In the genomic region with DNA sequence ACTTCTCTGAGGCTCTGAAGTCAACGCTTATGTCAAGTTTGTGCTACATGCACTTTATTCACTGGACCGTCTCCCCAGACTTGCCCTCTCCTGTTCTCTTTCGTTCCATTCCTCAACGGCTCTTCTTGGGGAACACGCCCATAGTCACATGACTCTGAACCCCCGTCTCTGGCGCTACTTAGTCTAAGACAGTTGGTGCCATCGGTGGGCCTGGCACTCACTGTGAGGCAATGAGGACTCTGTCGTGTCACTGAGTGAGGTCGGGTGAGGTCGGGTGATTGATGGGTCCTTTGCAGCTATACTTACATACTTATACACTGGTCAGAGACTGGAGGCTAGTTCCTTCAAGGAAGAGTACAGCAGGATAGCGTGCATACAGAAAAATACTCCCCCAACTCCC, we compare ENCODE assay signal across 25 mouse cellular contexts. TPM values are rescaled to one million over a fixed set of nuclear protein-coding genes. Genes with fewer than 3 reads are reported as not detected.
DNase-seq lines count a peak whose midpoint lies in the region; ATAC-seq and TF ChIP-seq lines count a peak whose summit lies in the region.
"Had no signal": no experiment of that assay in that cellular context is flagged by ENCODE, and none has a peak within 500 bp of the region (broad histone marks: within the 10 kb centered on the region; RNA-seq: fewer than 3 reads in every experiment).

No protein-coding gene starts in this region.

- TF ChIP-seq CTCF in intestine, postnatal 0 days (IDR thresholded peaks at IDR 0.05; ENCODE audit: low read depth) = no peak

- H3K9ac ChIP-seq in heart, embryonic 11.5 days (ENCODE audit: low read depth, low read length) = no peak overlapping the region
- 0 out of 2 replicates have a peak overlapping the region, but pooled peaks have one; percentile 13 for H3K9ac ChIP-seq in liver, embryonic 13.5 days
- H3K9ac ChIP-seq in liver, embryonic 12.5 days = no peak overlapping the region
- no peak overlapping the region; the same call in 1 of the 2 replicates for H3K9ac ChIP-seq in intestine, postnatal 0 days (ENCODE audit: low read depth, low read length)
- no peak overlapping the region for H3K9ac ChIP-seq in midbrain, embryonic 11.5 days (ENCODE audit: low read length)
- H3K9ac ChIP-seq: forebrain, embryonic 15.5 days; hindbrain, embryonic 15.5 days; neural tube, embryonic 12.5 days; stomach, embryonic 15.5 days had no signal

- 0 out of 2 replicates have a peak, but pooled peaks have one; percentile 20 for ATAC-seq in heart, embryonic 11.5 days (replicated peaks; ENCODE audit: insufficient number of reproducible peaks, low FRiP score, low TSS enrichment)
- ATAC-seq in liver, embryonic 13.5 days (ENCODE audit: low read depth) = no peak
- no peak for ATAC-seq in liver, embryonic 12.5 days
- peak; percentile 50 for ATAC-seq in intestine, postnatal 0 days
- no peak for ATAC-seq in midbrain, embryonic 11.5 days (ENCODE audit: low FRiP score)
- ATAC-seq: activated CD4-positive, CD25-positive, alpha-beta regulatory T cell, adult 4 months; forebrain, embryonic 15.5 days had no signal

- H3K9me3 ChIP-seq in heart, embryonic 11.5 days (replicated peaks; ENCODE audit: control insufficient read depth, low read length) = no peaks in the 10 kb centered on the region
- no peaks in the 10 kb centered on the region for H3K9me3 ChIP-seq in liver, embryonic 13.5 days (replicated peaks)
- no peaks in the 10 kb centered on the region for H3K9me3 ChIP-seq in liver, embryonic 12.5 days (replicated peaks)
- H3K9me3 ChIP-seq in intestine, postnatal 0 days (ENCODE audit: control insufficient read depth) = no peaks in the 10 kb centered on the region
- no peaks in the 10 kb centered on the region for H3K9me3 ChIP-seq in midbrain, embryonic 11.5 days (ENCODE audit: control insufficient read depth, low read length)
- H3K9me3 ChIP-seq: embryonic facial prominence, embryonic 10.5 days; forebrain, embryonic 15.5 days; hindbrain, embryonic 15.5 days; neural tube, embryonic 12.5 days; stomach, embryonic 15.5 days had no signal

- H3K27me3 ChIP-seq in heart, embryonic 11.5 days (ENCODE audit: control insufficient read depth, insufficient read depth, low read length) = no peaks in the 10 kb centered on the region
- no peaks in the 10 kb centered on the region for H3K27me3 ChIP-seq in liver, embryonic 13.5 days
- no peaks in the 10 kb centered on the region for H3K27me3 ChIP-seq in liver, embryonic 12.5 days (replicated peaks)
- H3K27me3 ChIP-seq in intestine, postnatal 0 days (replicated peaks; ENCODE audit: control insufficient read depth, insufficient read depth, low read length) = no peaks in the 10 kb centered on the region
- H3K27me3 ChIP-seq in midbrain, embryonic 11.5 days (ENCODE audit: control insufficient read depth, insufficient read depth, low read length) = no peaks in the 10 kb centered on the region
- H3K27me3 ChIP-seq: forebrain, embryonic 15.5 days; hindbrain, embryonic 15.5 days; neural tube, embryonic 12.5 days; stomach, embryonic 15.5 days had no signal

- peaks cover 30% of the 10 kb centered on the region for H3K36me3 ChIP-seq in heart, embryonic 11.5 days (ENCODE audit: control insufficient read depth, insufficient read depth, low read length)
- peaks cover 33% of the 10 kb centered on the region for H3K36me3 ChIP-seq in liver, embryonic 13.5 days
- H3K36me3 ChIP-seq in liver, embryonic 12.5 days = peaks cover 34% of the 10 kb centered on the region
- peaks cover 32% of the 10 kb centered on the region for H3K36me3 ChIP-seq in intestine, postnatal 0 days (ENCODE audit: control insufficient read depth, insufficient read depth)
- H3K36me3 ChIP-seq in midbrain, embryonic 11.5 days (ENCODE audit: control insufficient read depth, insufficient read depth, low read length) = peaks cover 13% of the 10 kb centered on the region

- H3K4me1 ChIP-seq in heart, embryonic 11.5 days (ENCODE audit: control insufficient read depth, insufficient read depth, low read length) = no peaks in the 10 kb centered on the region
- no peaks in the 10 kb centered on the region; the same call in 1 of the 2 replicates for H3K4me1 ChIP-seq in liver, embryonic 13.5 days (replicated peaks)
- H3K4me1 ChIP-seq in liver, embryonic 12.5 days = peaks cover 6% of the 10 kb centered on the region; the same call in 1 of the 2 replicates
- peaks cover 5% of the 10 kb centered on the region; the same call in 1 of the 2 replicates for H3K4me1 ChIP-seq in intestine, postnatal 0 days (replicated peaks; ENCODE audit: control insufficient read depth, insufficient read depth, low read length)
- H3K4me1 ChIP-seq in midbrain, embryonic 11.5 days (ENCODE audit: control insufficient read depth, insufficient read depth, low read length) = no peaks in the 10 kb centered on the region
- H3K4me1 ChIP-seq: embryonic facial prominence, embryonic 10.5 days; forebrain, embryonic 15.5 days; hindbrain, embryonic 15.5 days; neural tube, embryonic 12.5 days; stomach, embryonic 15.5 days had no signal

- H3K4me3 ChIP-seq in heart, embryonic 11.5 days (ENCODE audit: low read depth, low read length) = no peak overlapping the region
- H3K4me3 ChIP-seq in liver, embryonic 13.5 days (replicated peaks) = no peak overlapping the region
- H3K4me3 ChIP-seq in liver, embryonic 12.5 days = no peak overlapping the region
- no peak overlapping the region for H3K4me3 ChIP-seq in intestine, postnatal 0 days (ENCODE audit: low read depth, low read length)
- no peak overlapping the region for H3K4me3 ChIP-seq in midbrain, embryonic 11.5 days (ENCODE audit: low read depth, low read length)
- H3K4me3 ChIP-seq: embryonic facial prominence, embryonic 10.5 days; forebrain, embryonic 15.5 days; heart, adult 2 months; hindbrain, embryonic 15.5 days; neural tube, embryonic 12.5 days; stomach, embryonic 15.5 days had no signal

- H3K4me2 ChIP-seq in heart, embryonic 11.5 days = no peak overlapping the region
- no peak overlapping the region for H3K4me2 ChIP-seq in liver, embryonic 13.5 days
- H3K4me2 ChIP-seq in liver, embryonic 12.5 days = no peak overlapping the region
- no peak overlapping the region for H3K4me2 ChIP-seq in intestine, postnatal 0 days (replicated peaks; ENCODE audit: low read depth)
- H3K4me2 ChIP-seq in midbrain, embryonic 11.5 days = no peak overlapping the region
- H3K4me2 ChIP-seq: forebrain, embryonic 15.5 days; hindbrain, embryonic 15.5 days; neural tube, embryonic 12.5 days; stomach, embryonic 15.5 days had no signal

- DNase-seq in heart, postnatal 36 days = no peak
- DNase-seq in liver, embryonic 13.5 days = no peak
- no peak for DNase-seq in left cerebral cortex, adult 18-20 months (ENCODE audit: low spot score in 2 of 2)
- DNase-seq in midbrain, embryonic 11.5 days (ENCODE audit: low spot score, missing footprints) = no peak
- DNase-seq in gastrocnemius, postnatal 36 days = no peak
- DNase-seq: cerebellum, adult 11-12 months; cerebellum, postnatal 10 days; gastrocnemius, postnatal 10 days; heart, adult 2 months; heart, postnatal 4 days; lung, adult 2 months; lung, postnatal 14 days; midbrain, embryonic 14.5 days; right cerebral cortex, postnatal 25 days; thymus, adult 2 months had no signal

- no peak overlapping the region for H3K27ac ChIP-seq in heart, embryonic 11.5 days (ENCODE audit: low read depth, low read length)
- H3K27ac ChIP-seq in liver, embryonic 13.5 days = no peak overlapping the region
- no peak overlapping the region for H3K27ac ChIP-seq in liver, embryonic 12.5 days
- peak overlapping the region; percentile 83 for H3K27ac ChIP-seq in intestine, postnatal 0 days (ENCODE audit: low read depth, low read length)
- no peak overlapping the region for H3K27ac ChIP-seq in midbrain, embryonic 11.5 days (ENCODE audit: low read depth, low read length)
- H3K27ac ChIP-seq: embryonic facial prominence, embryonic 10.5 days; forebrain, embryonic 15.5 days; heart, adult 2 months; hindbrain, embryonic 15.5 days; kidney, postnatal 0 days; neural tube, embryonic 12.5 days; stomach, embryonic 15.5 days had no signal

- intact Hi-C loops in heart, postnatal 36 days (cut with DNase I) = no loop called here
- intact Hi-C loops in gastrocnemius, postnatal 36 days (cut with DNase I) = no loop called here

- WGBS in heart, embryonic 11.5 days (ENCODE audit: insufficient replicate concordance) = 77% methylated on average over 12 of the region's 12 CpGs
- 73% methylated on average over 12 of the region's 12 CpGs for WGBS in liver, embryonic 13.5 days (ENCODE audit: insufficient replicate concordance)
- 78% methylated on average over 12 of the region's 12 CpGs for whole genome bisulfite sequencing in liver, embryonic 12.5 days (ENCODE audit: insufficient replicate concordance)
- WGBS in intestine, postnatal 0 days = 50% methylated on average over 12 of the region's 12 CpGs
- WGBS in midbrain, embryonic 11.5 days = 83% methylated on average over 12 of the region's 12 CpGs

RNA-seq across cellular contexts. Expression of a gene that starts 8.1 kb away (rescaled TPM):
- 33.2 and 34.1 TPM in 2 replicates for polyA plus RNA-seq in heart, embryonic 11.5 days (2014; fragmentation: Nextera tagmentation; extraction: Ambion mirVana)
- 10 to 100 TPM; 27.7 to 31.3 TPM for total RNA-seq in heart, postnatal 36 days (2021)
- 18.6 and 21.8 TPM in 2 replicates for polyA plus RNA-seq in liver, embryonic 13.5 days (2015; fragmentation: Nextera tagmentation; extraction: Ambion mirVana)
- polyA plus RNA-seq in liver, embryonic 12.5 days (2016; fragmentation: Nextera tagmentation; extraction: Ambion mirVana) = 24.7 and 25.3 TPM in 2 replicates
- 32.3 and 35.9 TPM in 2 replicates for polyA plus RNA-seq in intestine, postnatal 0 days (2015; fragmentation: Nextera tagmentation; extraction: Ambion mirVana)
- total RNA-seq in left cerebral cortex, adult 18-20 months (2021) = 10 to 100 TPM; 30.0 to 33.0 TPM
- 43.2 and 48.9 TPM in 2 replicates for polyA plus RNA-seq in midbrain, embryonic 11.5 days (2014; fragmentation: Nextera tagmentation; extraction: Ambion mirVana)
- total RNA-seq in gastrocnemius, postnatal 36 days (2021) = 10 to 100 TPM in 1 of 2 experiments, 1 to 10 TPM in 1; 9.2 to 14.6 TPM

RNA-seq across cellular contexts. Expression of a gene that starts 19.0 kb away (rescaled TPM):
- polyA plus RNA-seq in heart, embryonic 11.5 days (2014; fragmentation: Nextera tagmentation; extraction: Ambion mirVana) = 9.0 and 10.9 TPM in 2 replicates
- total RNA-seq in heart, postnatal 36 days (2021) = 10 to 100 TPM in 1 of 2 experiments, 1 to 10 TPM in 1; 9.5 to 10.1 TPM
- polyA plus RNA-seq in liver, embryonic 13.5 days (2015; fragmentation: Nextera tagmentation; extraction: Ambion mirVana) = 3.7 and 4.3 TPM in 2 replicates
- polyA plus RNA-seq in liver, embryonic 12.5 days (2016; fragmentation: Nextera tagmentation; extraction: Ambion mirVana) = 5.3 and 5.9 TPM in 2 replicates
- 4.1 and 4.6 TPM in 2 replicates for polyA plus RNA-seq in intestine, postnatal 0 days (2015; fragmentation: Nextera tagmentation; extraction: Ambion mirVana)
- total RNA-seq in left cerebral cortex, adult 18-20 months (2021) = 1 to 10 TPM; 9.4 to 9.5 TPM
- polyA plus RNA-seq in midbrain, embryonic 11.5 days (2014; fragmentation: Nextera tagmentation; extraction: Ambion mirVana) = 20.4 and 20.6 TPM in 2 replicates
- total RNA-seq in gastrocnemius, postnatal 36 days (2021) = 1 to 10 TPM; 5.4 to 7.5 TPM

RNA-seq across cellular contexts. Expression of a gene that starts 21.7 kb away (rescaled TPM):
- 6.5 and 7.4 TPM in 2 replicates for polyA plus RNA-seq in heart, embryonic 11.5 days (2014; fragmentation: Nextera tagmentation; extraction: Ambion mirVana)
- total RNA-seq in heart, postnatal 36 days (2021) = 1 to 10 TPM; 6.5 to 8.5 TPM
- polyA plus RNA-seq in liver, embryonic 13.5 days (2015; fragmentation: Nextera tagmentation; extraction: Ambion mirVana) = 5.9 and 6.0 TPM in 2 replicates
- 5.8 TPM in 2 replicates for polyA plus RNA-seq in liver, embryonic 12.5 days (2016; fragmentation: Nextera tagmentation; extraction: Ambion mirVana)
- polyA plus RNA-seq in intestine, postnatal 0 days (2015; fragmentation: Nextera tagmentation; extraction: Ambion mirVana) = 6.4 and 9.8 TPM in 2 replicates
- total RNA-seq in left cerebral cortex, adult 18-20 months (2021) = 10 to 100 TPM; 11.8 to 15.8 TPM
- polyA plus RNA-seq in midbrain, embryonic 11.5 days (2014; fragmentation: Nextera tagmentation; extraction: Ambion mirVana) = 8.8 and 9.6 TPM in 2 replicates
- 10 to 100 TPM in 1 of 2 experiments, 1 to 10 TPM in 1; 8.5 to 13.0 TPM for total RNA-seq in gastrocnemius, postnatal 36 days (2021)

RNA-seq across cellular contexts. Expression of a gene that starts 31.5 kb away (rescaled TPM):
- 928 and 936 TPM in 2 replicates for polyA plus RNA-seq in heart, embryonic 11.5 days (2014; fragmentation: Nextera tagmentation; extraction: Ambion mirVana)
- total RNA-seq in heart, postnatal 36 days (2021) = 1,000 to 10,000 TPM; 1,102 to 1,127 TPM
- 566 and 569 TPM in 2 replicates for polyA plus RNA-seq in liver, embryonic 13.5 days (2015; fragmentation: Nextera tagmentation; extraction: Ambion mirVana)
- polyA plus RNA-seq in liver, embryonic 12.5 days (2016; fragmentation: Nextera tagmentation; extraction: Ambion mirVana) = 460 and 491 TPM in 2 replicates
- polyA plus RNA-seq in intestine, postnatal 0 days (2015; fragmentation: Nextera tagmentation; extraction: Ambion mirVana) = 765 and 832 TPM in 2 replicates
- total RNA-seq in left cerebral cortex, adult 18-20 months (2021) = 100 to 1,000 TPM; 223 to 245 TPM
- 487 and 540 TPM in 2 replicates for polyA plus RNA-seq in midbrain, embryonic 11.5 days (2014; fragmentation: Nextera tagmentation; extraction: Ambion mirVana)
- 100 to 1,000 TPM; 691 to 699 TPM for total RNA-seq in gastrocnemius, postnatal 36 days (2021)

RNA-seq across cellular contexts. Expression of a gene that starts 56.4 kb away (rescaled TPM):
- 15.1 and 17.2 TPM in 2 replicates for polyA plus RNA-seq in heart, embryonic 11.5 days (2014; fragmentation: Nextera tagmentation; extraction: Ambion mirVana)
- 10 to 100 TPM; 11.4 to 11.7 TPM for total RNA-seq in heart, postnatal 36 days (2021)
- 32.4 and 34.7 TPM in 2 replicates for polyA plus RNA-seq in liver, embryonic 13.5 days (2015; fragmentation: Nextera tagmentation; extraction: Ambion mirVana)
- polyA plus RNA-seq in liver, embryonic 12.5 days (2016; fragmentation: Nextera tagmentation; extraction: Ambion mirVana) = 39.0 and 39.1 TPM in 2 replicates
- polyA plus RNA-seq in intestine, postnatal 0 days (2015; fragmentation: Nextera tagmentation; extraction: Ambion mirVana) = 23.1 and 23.4 TPM in 2 replicates
- total RNA-seq in left cerebral cortex, adult 18-20 months (2021) = 10 to 100 TPM; 19.9 to 25.1 TPM
- 31.7 and 35.9 TPM in 2 replicates for polyA plus RNA-seq in midbrain, embryonic 11.5 days (2014; fragmentation: Nextera tagmentation; extraction: Ambion mirVana)
- total RNA-seq in gastrocnemius, postnatal 36 days (2021) = 1 to 10 TPM; 7.3 to 8.7 TPM

Comparison
In these comparisons a context has a peak if more than half of its experiments do, and no peak if none do; other contexts are left out.
1. ATAC-seq: peak in heart, embryonic 11.5 days (single experiment) and intestine, postnatal 0 days (single experiment); none in liver, embryonic 13.5 days (single experiment), liver, embryonic 12.5 days (single experiment) and midbrain, embryonic 11.5 days (single experiment).